ENCODE assay signal across 9 mouse cellular contexts in genomic region chr15:27724298-27724697, GRCm38 (mm10). TPM values are rescaled to one million over a fixed set of nuclear protein-coding genes. Genes with fewer than 3 reads are reported as not detected.
A peak's percentile ranks its signal among the peaks of the same experiment; 100 is the strongest.
DNase-seq lines count a peak whose midpoint lies in the region; ATAC-seq and TF ChIP-seq lines count a peak whose summit lies in the region.
"Had no signal": no experiment of that assay in that cellular context is flagged by ENCODE, and none has a peak within 500 bp of the region (broad histone marks: within the 10 kb centered on the region; RNA-seq: fewer than 3 reads in every experiment).

No protein-coding gene starts in this region.

- no peak overlapping the region for H3K9ac ChIP-seq in intestine, postnatal 0 days (ENCODE audit: low read depth, low read length)
- no peak overlapping the region for H3K9ac ChIP-seq in forebrain, embryonic 15.5 days (replicated peaks)
- H3K9ac ChIP-seq: forebrain, postnatal 0 days had no signal

- TF ChIP-seq CTCF in layer of hippocampus, adult 2 months (conservative IDR thresholded peaks at IDR 0.05): no peak
- TF ChIP-seq CTCF in intestine, postnatal 0 days (IDR thresholded peaks at IDR 0.05; ENCODE audit: low read depth): no peak

- peak; percentile 28; the same call in 1 of the 2 replicates for ATAC-seq in intestine, postnatal 0 days
- ATAC-seq in neutrophil, adult 5-6 weeks (ENCODE audit: extremely low read depth, insufficient number of reproducible peaks, low FRiP score, poor library complexity, severe bottlenecking): peak; percentile 28; the same call in 1 of the 2 replicates
- ATAC-seq in forebrain, embryonic 15.5 days (replicated peaks): no peak

- no peaks in the 10 kb centered on the region for H3K4me1 ChIP-seq in brown adipose tissue, adult 24 weeks (ENCODE audit: control insufficient read depth, insufficient read depth, insufficient read length, low read length)
- peaks cover 3% of the 10 kb centered on the region; the same call in 1 of the 2 replicates for H3K4me1 ChIP-seq in intestine, postnatal 0 days (replicated peaks; ENCODE audit: control insufficient read depth, insufficient read depth, low read length)
- no peaks in the 10 kb centered on the region for H3K4me1 ChIP-seq in forebrain, embryonic 15.5 days

- H3K4me2 ChIP-seq in intestine, postnatal 0 days (replicated peaks; ENCODE audit: low read depth): no peak overlapping the region
- H3K4me2 ChIP-seq in forebrain, embryonic 15.5 days (replicated peaks): no peak overlapping the region

- no peaks in the 10 kb centered on the region for H3K27me3 ChIP-seq in intestine, postnatal 0 days (replicated peaks; ENCODE audit: control insufficient read depth, insufficient read depth, low read length)
- H3K27me3 ChIP-seq in forebrain, embryonic 15.5 days: no peaks in the 10 kb centered on the region

- no peaks in the 10 kb centered on the region for H3K36me3 ChIP-seq in intestine, postnatal 0 days (ENCODE audit: control insufficient read depth, insufficient read depth)
- no peaks in the 10 kb centered on the region for H3K36me3 ChIP-seq in forebrain, embryonic 15.5 days

- no peak for DNase-seq in layer of hippocampus, adult 2 months (ENCODE audit: low spot score in 2 of 2)
- no peak for DNase-seq in layer of hippocampus, adult 18-20 months (ENCODE audit: low spot score in 2 of 2)
- no peak for DNase-seq in Muller cell, postnatal 12 days (ENCODE audit: inconsistent ontology term)
- DNase-seq: cerebellum, adult 11-12 months; forebrain, postnatal 0 days had no signal

- H3K9me3 ChIP-seq in intestine, postnatal 0 days (ENCODE audit: control insufficient read depth): no peaks in the 10 kb centered on the region
- no peaks in the 10 kb centered on the region for H3K9me3 ChIP-seq in forebrain, embryonic 15.5 days

- 54% methylated on average over 6 of the region's 6 CpGs for WGBS in intestine, postnatal 0 days
- 82% methylated on average over 6 of the region's 6 CpGs for WGBS in forebrain, embryonic 15.5 days

- peak overlapping the region; percentile 21; the same call in 1 of the 2 replicates for H3K27ac ChIP-seq in layer of hippocampus, adult 2 months
- peak overlapping the region; percentile 48 for H3K27ac ChIP-seq in brown adipose tissue, adult 24 weeks (replicated peaks; ENCODE audit: low read depth, low read length)
- H3K27ac ChIP-seq in intestine, postnatal 0 days (ENCODE audit: low read depth, low read length): no peak overlapping the region
- no peak overlapping the region for H3K27ac ChIP-seq in forebrain, embryonic 15.5 days (replicated peaks)

- H3K4me3 ChIP-seq in layer of hippocampus, adult 2 months: no peak overlapping the region
- no peak overlapping the region for H3K4me3 ChIP-seq in brown adipose tissue, adult 24 weeks (ENCODE audit: insufficient read depth, low read depth, low read length)
- H3K4me3 ChIP-seq in intestine, postnatal 0 days (ENCODE audit: low read depth, low read length): no peak overlapping the region
- H3K4me3 ChIP-seq in forebrain, embryonic 15.5 days: no peak overlapping the region

RNA-seq across cellular contexts. Expression of gene Otulinl, which starts 42.9 kb away (rescaled TPM):
- 10 to 100 TPM; 27.6 to 31.8 TPM for total RNA-seq in layer of hippocampus, adult 2 months (2021)
- total RNA-seq in layer of hippocampus, adult 18-20 months (2021): 10 to 100 TPM; 27.8 to 29.1 TPM
- 2.7 and 3.8 TPM in 2 replicates for polyA plus RNA-seq in brown adipose tissue, adult 24 weeks (2012; ENCODE audit: insufficient read depth, insufficient read length, missing spikeins)
- 8.9 and 9.0 TPM in 2 replicates for polyA plus RNA-seq in intestine, postnatal 0 days (2015; fragmentation: Nextera tagmentation; extraction: Ambion mirVana)
- 31.5 and 44.2 TPM in 2 replicates for total RNA-seq in neutrophil, adult 5-6 weeks (2017)
- polyA plus RNA-seq in forebrain, embryonic 15.5 days (2015; fragmentation: Nextera tagmentation; extraction: Ambion mirVana): 10.2 and 12.5 TPM in 2 replicates

Comparison
In these comparisons a context has a peak if more than half of its experiments do, and no peak if none do; other contexts are left out.
1. H3K27ac ChIP-seq: peak in layer of hippocampus, adult 2 months (single experiment) and brown adipose tissue, adult 24 weeks (single experiment); none in intestine, postnatal 0 days (single experiment) and forebrain, embryonic 15.5 days (single experiment).